Mouse (Mus musculus): ENCODE data around the gene Gm45213. TPM values are rescaled to one million over a fixed set of nuclear protein-coding genes. Genes with fewer than 3 reads are reported as not detected.

The Gm45213 gene
- total RNA-seq, 1 experiment, result not detected

DNA sequence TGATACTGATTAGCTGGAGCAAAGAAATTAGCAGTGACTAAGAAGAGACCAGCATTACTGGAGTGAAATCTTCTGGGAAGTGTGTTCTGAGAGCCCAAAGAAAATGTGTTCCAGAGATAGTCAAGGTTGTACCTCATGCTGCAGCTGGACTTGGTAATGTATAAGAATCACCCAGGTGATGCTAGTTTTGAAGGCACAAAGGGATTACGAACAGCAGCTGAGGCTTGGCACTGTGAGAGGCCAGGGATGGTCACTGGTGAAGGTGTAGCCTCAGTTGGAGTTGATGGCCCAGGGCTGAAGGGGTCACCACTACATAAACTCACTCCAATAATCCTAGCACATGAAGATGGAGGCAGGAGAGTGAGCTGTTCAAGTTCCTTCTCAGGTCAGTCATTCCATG is 15.3 kb downstream of the Gm45213 start, which contains the start of gene Snrpa1:
Gene Snrpa1 (plus strand): TSS at position 301 of the 400 bp plus-strand sequence.
- TF ChIP-seq ZC3H11A (IDR thresholded peaks at IDR 0.05; ENCODE audit: borderline replicate concordance, low read depth, low read length), result no peak
- TF ChIP-seq HCFC1 (IDR thresholded peaks at IDR 0.05; ENCODE audit: borderline replicate concordance, insufficient read depth, low read length), result no peak
- no peak for TF ChIP-seq ZNF384 (IDR thresholded peaks at IDR 0.05; ENCODE audit: low read depth, low read length)
- no peak for TF ChIP-seq MAFK (IDR thresholded peaks at IDR 0.05; ENCODE audit: insufficient read depth, low read depth, low read length)
- no peak for TF ChIP-seq CHD2 (IDR thresholded peaks at IDR 0.05; ENCODE audit: low read depth, low read length)
- in situ Hi-C loops (cut with MboI; ENCODE audit: low sequenced_read_pairs in 2 of 2, unreplicated experiment in 2 of 2), result no loop called here
- peak within 1 kb of the TSS; percentile 98 for H3K9ac ChIP-seq (ENCODE audit: insufficient read depth, low read depth, low read length, poor library complexity, severe bottlenecking)
- no peak for DNase-seq (ENCODE audit: low read depth, low spot score)
- peak within 1 kb of the TSS; percentile 86 to 96 for H3K4me3 ChIP-seq (ENCODE audit: insufficient read depth in 1 of 2, low read depth in 1 of 2, low read length in 2 of 2, poor library complexity in 1 of 2, severe bottlenecking in 1 of 2)
- H3K4me1 ChIP-seq (ENCODE audit: control insufficient read depth in 2 of 2, insufficient read depth in 2 of 2, low read length in 2 of 2, poor library complexity in 1 of 2), result no peaks in the 10 kb centered on the region
- peaks cover 7% of the 10 kb centered on the region; the same call in 1 of the 2 replicates for H3K36me3 ChIP-seq (ENCODE audit: control insufficient read depth, insufficient read depth, low read length, poor library complexity, severe bottlenecking)
- H3K27ac ChIP-seq (ENCODE audit: insufficient read depth, low read depth, low read length, poor library complexity, severe bottlenecking), result no peak within 1 kb of the TSS
- no peaks in the 10 kb centered on the region for H3K9me3 ChIP-seq (ENCODE audit: control insufficient read depth, insufficient read depth, low read depth, low read length)

DNA sequence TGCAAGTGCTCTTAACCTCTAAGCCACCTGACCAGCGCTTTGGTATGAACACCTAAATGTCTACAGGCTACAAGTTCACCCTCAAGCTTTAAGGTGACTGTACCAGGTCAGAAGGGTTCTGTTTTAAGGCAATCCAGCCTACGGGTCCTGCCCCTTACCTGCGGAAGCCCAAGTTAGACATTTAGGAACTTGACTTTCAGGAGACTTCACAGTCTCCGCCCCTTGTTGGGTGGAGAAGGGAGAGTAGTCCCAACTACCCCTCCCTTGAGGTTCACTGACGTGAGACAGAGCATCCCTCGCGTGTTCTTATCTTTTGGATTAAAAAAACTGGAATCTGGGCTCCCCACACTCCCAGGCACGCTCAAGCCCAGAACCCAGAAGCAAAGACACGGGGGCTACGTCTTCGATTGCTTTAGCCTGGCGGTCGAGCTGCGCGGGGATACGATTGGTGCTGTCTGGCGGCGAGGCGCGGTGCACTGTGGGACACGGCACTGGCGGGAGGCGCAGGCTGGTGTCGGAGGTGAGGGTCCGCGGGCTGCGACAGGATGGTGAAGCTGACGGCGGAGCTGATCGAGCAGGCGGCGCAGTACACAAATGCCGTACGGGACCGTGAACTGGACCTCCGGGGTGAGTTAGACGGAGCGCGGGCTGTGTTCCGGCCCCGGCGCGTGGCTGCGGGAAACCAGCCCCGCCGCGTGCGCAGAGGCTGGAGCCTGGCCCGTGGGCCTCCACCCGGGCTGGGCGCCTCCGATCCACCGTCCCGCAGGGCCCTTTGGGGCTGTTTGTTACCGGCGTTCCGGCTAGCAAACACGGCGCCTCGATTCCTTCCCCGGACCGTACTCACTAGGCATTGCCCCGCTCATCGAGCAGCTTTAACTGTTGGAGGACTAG is 16.9 kb downstream of the Gm45213 start:
- Histone ChIP-seq H3K27ac (ENCODE audit: insufficient read depth, low read depth, low read length, poor library complexity, severe bottlenecking) (0 out of 2 replicates have a peak overlapping the region, but pooled peaks have one; percentile 26), H3K4me3 (ENCODE audit: insufficient read depth in 1 of 2, low read depth in 1 of 2, low read length in 2 of 2, poor library complexity in 1 of 2, severe bottlenecking in 1 of 2) (peak overlapping the region; percentile 86 to 96), H3K9me3 (ENCODE audit: control insufficient read depth, insufficient read depth, low read depth, low read length) (no peaks in the 10 kb centered on the region), H3K4me1 (ENCODE audit: control insufficient read depth in 2 of 2, insufficient read depth in 2 of 2, low read length in 2 of 2, poor library complexity in 1 of 2) (no peaks in the 10 kb centered on the region), H3K36me3 (ENCODE audit: control insufficient read depth, insufficient read depth, low read length, poor library complexity, severe bottlenecking) (peaks cover 12% of the 10 kb centered on the region), H3K9ac (ENCODE audit: insufficient read depth, low read depth, low read length, poor library complexity, severe bottlenecking) (peak overlapping the region; percentile 98)
- peak; percentile 70 for DNase-seq (ENCODE audit: low read depth, low spot score)
- in situ Hi-C loops (cut with MboI; ENCODE audit: low sequenced_read_pairs in 2 of 2, unreplicated experiment in 2 of 2), result no loop called here
- TF ChIP-seq ZNF384 (IDR thresholded peaks at IDR 0.05; ENCODE audit: low read depth, low read length), result no peak
- TF ChIP-seq HCFC1 (IDR thresholded peaks at IDR 0.05; ENCODE audit: borderline replicate concordance, insufficient read depth, low read length), result peak; percentile 83
- TF ChIP-seq CHD2 (IDR thresholded peaks at IDR 0.05; ENCODE audit: low read depth, low read length), result no peak

DNA sequence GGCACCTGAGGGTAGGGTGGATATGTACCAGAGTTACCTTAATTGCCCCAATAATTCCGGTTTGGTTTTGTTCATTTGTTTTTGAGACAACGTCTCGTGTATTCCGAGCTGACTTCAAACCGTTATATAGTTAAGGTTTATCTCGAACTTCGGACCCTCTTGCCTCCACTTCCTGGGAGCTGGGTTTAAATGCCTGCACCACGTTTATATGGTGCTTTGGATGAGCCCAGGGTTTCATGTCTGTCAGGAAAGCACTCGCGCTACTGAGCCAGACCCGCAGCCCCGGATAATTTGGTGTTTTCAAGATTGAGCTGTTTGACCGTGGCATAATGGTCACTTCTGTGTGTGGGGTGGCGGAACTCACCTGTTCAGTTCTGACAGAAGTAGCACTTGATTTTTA is 17.7 kb downstream of the Gm45213 start:
- H3K4me3 ChIP-seq (ENCODE audit: insufficient read depth in 1 of 2, low read depth in 1 of 2, low read length in 2 of 2, poor library complexity in 1 of 2, severe bottlenecking in 1 of 2), result peak overlapping the region; percentile 86 to 96
- peaks cover 12% of the 10 kb centered on the region for H3K36me3 ChIP-seq (ENCODE audit: control insufficient read depth, insufficient read depth, low read length, poor library complexity, severe bottlenecking)
- H3K9me3 ChIP-seq (ENCODE audit: control insufficient read depth, insufficient read depth, low read depth, low read length), result no peaks in the 10 kb centered on the region
- DNase-seq (ENCODE audit: low read depth, low spot score), result peak; percentile 7
- no peaks in the 10 kb centered on the region for H3K4me1 ChIP-seq (ENCODE audit: control insufficient read depth in 2 of 2, insufficient read depth in 2 of 2, low read length in 2 of 2, poor library complexity in 1 of 2)
- in situ Hi-C loops (cut with MboI; ENCODE audit: low sequenced_read_pairs in 2 of 2, unreplicated experiment in 2 of 2), result no loop called here
- peak overlapping the region; percentile 98 for H3K9ac ChIP-seq (ENCODE audit: insufficient read depth, low read depth, low read length, poor library complexity, severe bottlenecking)
- TF ChIP-seq CHD2 (IDR thresholded peaks at IDR 0.05; ENCODE audit: low read depth, low read length) (no peak), ZNF384 (IDR thresholded peaks at IDR 0.05; ENCODE audit: low read depth, low read length) (no peak), ZC3H11A (IDR thresholded peaks at IDR 0.05; ENCODE audit: borderline replicate concordance, low read depth, low read length) (no peak), MAFK (IDR thresholded peaks at IDR 0.05; ENCODE audit: insufficient read depth, low read depth, low read length) (no peak), HCFC1 (IDR thresholded peaks at IDR 0.05; ENCODE audit: borderline replicate concordance, insufficient read depth, low read length) (no peak)
- H3K27ac ChIP-seq (ENCODE audit: insufficient read depth, low read depth, low read length, poor library complexity, severe bottlenecking), result no peak overlapping the region

DNA sequence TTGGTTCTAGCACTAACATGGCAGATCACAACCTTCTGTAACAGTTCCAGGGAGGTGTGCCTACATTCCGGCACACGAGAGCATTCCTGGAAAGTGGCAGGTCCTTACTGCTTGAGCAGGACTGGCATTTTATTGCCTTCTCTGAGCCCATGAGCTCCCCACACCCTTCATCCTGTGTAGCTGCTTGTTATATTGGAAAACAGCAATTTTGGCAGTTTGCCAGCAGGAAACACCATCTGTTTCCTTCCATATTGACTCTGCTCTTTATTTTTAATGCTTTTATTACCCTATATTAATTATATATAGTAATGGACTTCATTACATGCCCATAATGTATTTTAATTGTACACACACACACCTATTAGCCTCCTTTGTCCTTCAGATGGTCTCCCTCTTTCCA is 33.0 kb downstream of the Gm45213 start:
- Histone ChIP-seq H3K4me3 (ENCODE audit: insufficient read depth in 1 of 2, low read depth in 1 of 2, low read length in 2 of 2, poor library complexity in 1 of 2, severe bottlenecking in 1 of 2) (no peak overlapping the region), H3K4me1 (ENCODE audit: control insufficient read depth in 2 of 2, insufficient read depth in 2 of 2, low read length in 2 of 2, poor library complexity in 1 of 2) (peaks cover 0 to 4% of the 10 kb centered on the region in 2 experiments; a peak in 1 of 4 replicates), H3K27ac (ENCODE audit: insufficient read depth, low read depth, low read length, poor library complexity, severe bottlenecking) (no peak overlapping the region), H3K36me3 (ENCODE audit: control insufficient read depth, insufficient read depth, low read length, poor library complexity, severe bottlenecking) (peaks cover 18% of the 10 kb centered on the region), H3K9me3 (ENCODE audit: control insufficient read depth, insufficient read depth, low read depth, low read length) (no peaks in the 10 kb centered on the region), H3K9ac (ENCODE audit: insufficient read depth, low read depth, low read length, poor library complexity, severe bottlenecking) (no peak overlapping the region)
- no peak for DNase-seq (ENCODE audit: low read depth, low spot score)
- in situ Hi-C loops (cut with MboI; ENCODE audit: low sequenced_read_pairs in 2 of 2, unreplicated experiment in 2 of 2), result no loop called here
- TF ChIP-seq ZC3H11A (IDR thresholded peaks at IDR 0.05; ENCODE audit: borderline replicate concordance, low read depth, low read length), result no peak
- no peak for TF ChIP-seq HCFC1 (IDR thresholded peaks at IDR 0.05; ENCODE audit: borderline replicate concordance, insufficient read depth, low read length)
- TF ChIP-seq MAFK (IDR thresholded peaks at IDR 0.05; ENCODE audit: insufficient read depth, low read depth, low read length), result no peak
- TF ChIP-seq CHD2 (IDR thresholded peaks at IDR 0.05; ENCODE audit: low read depth, low read length), result no peak
- no peak for TF ChIP-seq ZNF384 (IDR thresholded peaks at IDR 0.05; ENCODE audit: low read depth, low read length)

Data from ES-E14 (cell line).